Mouse (Mus musculus) kidney, embryonic 15.5 days (tissue): ENCODE measurements at regions not wholly inside any gene's neighbourhood (a gene's known extent, or its start where the extent isn't known, plus 50 kb on each side); places are given as distances from the start of the nearest gene placed in this dataset.

Experiments used
- ATAC-seq: fragments of 200-750 bp; cut with Nextera tagmentation; replicated peaks from 2 replicates; pipeline ENCODE4 v1.8.0; 2017; ENCODE audit warnings: moderate TSS enrichment; ENCODE audit not compliant: low FRiP score
- H3K27ac ChIP-seq: fragments of 300-500 bp; sonication (generic); 2 replicates; pipeline ENCODE4 v1.5.1; 2015; ENCODE audit warnings: mild to moderate bottlenecking, inconsistent platforms
- H3K27me3 ChIP-seq: fragments of 300-500 bp; sonication (generic); 2 replicates; pipeline ENCODE4 v1.6.1; 2015; ENCODE audit warnings: inconsistent platforms
- H3K36me3 ChIP-seq: fragments of 300-500 bp; sonication (generic); 2 replicates; pipeline ENCODE4 v1.6.1; 2015; ENCODE audit warnings: inconsistent platforms
- H3K4me1 ChIP-seq: fragments of 300-500 bp; sonication (generic); 2 replicates; pipeline ENCODE4 v1.6.1; 2015; ENCODE audit warnings: inconsistent platforms
- H3K4me2 ChIP-seq: fragments of 300-500 bp; sonication (generic); 2 replicates; pipeline ENCODE4 v1.6.1; 2015; ENCODE audit warnings: moderate library complexity, mild to moderate bottlenecking, inconsistent platforms
- H3K4me3 ChIP-seq: fragments of 300-500 bp; sonication (generic); replicated peaks from 2 replicates; pipeline ENCODE4 v1.5.1; 2015; ENCODE audit warnings: mild to moderate bottlenecking, inconsistent platforms
- H3K9ac ChIP-seq: fragments of 300-500 bp; sonication (generic); 2 replicates; pipeline ENCODE4 v1.6.1; 2015; ENCODE audit warnings: mild to moderate bottlenecking, inconsistent platforms
- H3K9me3 ChIP-seq: fragments of 300-500 bp; sonication (generic); replicated peaks from 2 replicates; pipeline ENCODE4 v1.6.1; 2016; ENCODE audit warnings: inconsistent platforms
- WGBS: fragments of 180-500 bp; shearing (Covaris S2); methylation state at CpG from one replicate; pipeline ENCODE4 v1.1.7; 2015; ENCODE audit warnings: mixed read lengths; 5-methylcytosine and 5-hydroxymethylcytosine counted together

DNA sequence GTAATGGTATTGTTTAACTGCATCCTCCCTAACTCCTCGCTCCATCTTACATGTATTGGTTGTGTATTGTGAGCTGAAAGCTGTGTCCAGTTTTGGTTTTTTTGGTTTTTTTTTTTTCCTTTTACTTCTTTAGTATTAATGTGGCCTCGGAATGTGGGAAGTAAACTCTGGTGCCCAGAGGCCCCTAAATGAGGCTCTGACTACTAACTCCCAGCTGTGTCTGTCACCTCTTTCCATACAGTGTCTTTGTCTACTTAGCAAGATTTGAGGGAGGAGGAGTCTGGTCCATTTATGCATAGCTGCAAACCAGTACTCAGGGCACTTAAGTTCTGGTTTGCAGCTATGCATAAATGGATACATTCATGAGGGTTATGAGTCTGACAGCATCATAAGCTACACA is 181.9 kb downstream of the Hlx start:
- WGBS: 88% methylated on average over 2 of the region's 2 CpGs
- H3K4me3 ChIP-seq: no peak overlapping the region

DNA sequence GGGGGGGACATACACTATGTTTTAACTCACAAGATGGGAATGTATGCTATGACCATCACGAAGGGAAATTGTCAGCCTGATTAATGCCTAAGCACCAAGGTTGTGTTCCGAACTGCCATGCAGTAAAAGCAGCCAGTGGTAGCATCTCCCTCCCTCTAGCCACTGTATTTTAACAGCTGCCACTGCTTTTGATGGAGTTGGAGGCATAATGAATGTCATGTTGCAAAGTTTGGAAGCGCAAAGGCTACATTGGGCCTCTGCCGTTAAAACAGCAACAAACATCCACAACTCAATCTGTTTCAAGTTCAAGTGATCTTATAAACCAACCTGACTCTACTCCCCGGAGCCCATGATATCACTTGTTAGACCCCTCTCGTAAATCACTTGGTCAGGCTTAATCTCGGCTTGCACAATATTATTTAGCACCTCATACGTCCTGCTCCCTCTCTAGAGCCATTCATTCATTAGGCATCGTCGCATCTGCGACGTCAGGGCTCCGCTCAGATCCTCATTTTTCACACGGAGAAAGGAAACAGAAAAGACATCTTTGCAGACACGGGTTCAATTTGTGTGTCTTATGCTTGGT is 184.7 kb downstream of the Hlx start:
- H3K4me1 ChIP-seq: no peaks in the 10 kb centered on the region
- no peak for ATAC-seq
- peaks cover 62% of the 10 kb centered on the region for H3K27me3 ChIP-seq
- H3K36me3 ChIP-seq: no peaks in the 10 kb centered on the region
- H3K4me3 ChIP-seq: no peak overlapping the region
- WGBS: 41% methylated on average over 15 of the region's 15 CpGs
- H3K9me3 ChIP-seq: no peaks in the 10 kb centered on the region
- no peak overlapping the region for H3K4me2 ChIP-seq
- H3K27ac ChIP-seq: no peak overlapping the region
- no peak overlapping the region for H3K9ac ChIP-seq

More for the DNA sequence above, 181.9 kb downstream of the Hlx start:
- no peak overlapping the region for H3K27ac ChIP-seq
- peaks cover 58% of the 10 kb centered on the region for H3K27me3 ChIP-seq
- ATAC-seq: no peak
- H3K9me3 ChIP-seq: no peaks in the 10 kb centered on the region
- H3K9ac ChIP-seq: no peak overlapping the region
- H3K4me2 ChIP-seq: no peak overlapping the region
- no peaks in the 10 kb centered on the region for H3K4me1 ChIP-seq
- no peaks in the 10 kb centered on the region for H3K36me3 ChIP-seq

DNA sequence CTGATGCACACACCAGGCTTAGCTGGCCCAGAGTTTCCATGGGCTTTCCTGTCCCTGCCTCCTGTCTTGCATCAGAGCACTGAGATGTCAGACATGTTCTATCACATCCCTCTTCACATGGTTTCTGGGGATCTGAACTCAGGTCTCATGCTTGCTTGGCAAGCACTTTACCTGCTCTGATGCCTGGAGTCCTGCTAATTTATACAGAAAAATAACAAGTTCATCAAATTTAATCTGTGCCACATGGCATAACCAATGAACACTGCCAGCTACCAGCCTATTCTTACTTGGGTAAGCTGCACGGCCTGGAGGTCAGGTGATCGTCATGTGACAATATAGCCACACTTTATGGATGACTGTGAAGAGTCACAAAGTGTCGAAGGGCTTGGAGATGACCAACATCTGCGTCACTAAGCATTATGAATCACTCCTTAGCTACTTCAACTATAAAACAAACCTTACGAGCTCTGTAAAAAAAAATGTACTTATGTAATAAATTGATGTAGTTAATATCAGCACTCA is 186.2 kb downstream of the Hlx start:
- no peaks in the 10 kb centered on the region for H3K36me3 ChIP-seq
- H3K27me3 ChIP-seq: peaks cover 53% of the 10 kb centered on the region
- no peak overlapping the region for H3K9ac ChIP-seq
- no peak overlapping the region for H3K27ac ChIP-seq
- ATAC-seq: no peak
- H3K4me3 ChIP-seq: no peak overlapping the region
- H3K4me1 ChIP-seq: no peaks in the 10 kb centered on the region
- no peaks in the 10 kb centered on the region for H3K9me3 ChIP-seq
- 86% methylated on average over 5 of the region's 5 CpGs for WGBS
- H3K4me2 ChIP-seq: no peak overlapping the region

DNA sequence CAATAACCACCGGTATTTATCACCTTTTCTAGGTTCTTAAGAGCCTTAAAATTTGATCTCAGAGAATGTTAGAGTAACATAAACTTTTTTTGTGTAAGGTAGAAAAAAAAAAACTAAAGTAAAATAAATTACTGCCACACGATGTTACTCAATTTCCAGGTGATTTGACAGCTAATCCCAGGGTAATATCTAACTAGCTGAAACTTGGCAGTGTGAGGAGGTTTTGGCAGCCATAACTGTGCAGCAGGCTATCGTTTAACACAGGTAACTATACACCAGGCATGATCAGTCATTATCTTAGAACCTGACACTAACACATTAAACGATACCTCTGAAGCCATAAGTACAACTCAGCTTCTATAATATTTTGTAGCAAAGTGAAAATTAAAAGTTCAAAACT is 187.3 kb downstream of the Hlx start:
- H3K27me3 ChIP-seq: peaks cover 46% of the 10 kb centered on the region
- H3K4me3 ChIP-seq: no peak overlapping the region
- WGBS: 62% methylated on average over 4 of the region's 4 CpGs
- no peaks in the 10 kb centered on the region for H3K4me1 ChIP-seq
- no peak overlapping the region for H3K4me2 ChIP-seq
- H3K27ac ChIP-seq: no peak overlapping the region
- H3K36me3 ChIP-seq: no peaks in the 10 kb centered on the region
- H3K9me3 ChIP-seq: no peaks in the 10 kb centered on the region
- no peak for ATAC-seq
- no peak overlapping the region for H3K9ac ChIP-seq

DNA sequence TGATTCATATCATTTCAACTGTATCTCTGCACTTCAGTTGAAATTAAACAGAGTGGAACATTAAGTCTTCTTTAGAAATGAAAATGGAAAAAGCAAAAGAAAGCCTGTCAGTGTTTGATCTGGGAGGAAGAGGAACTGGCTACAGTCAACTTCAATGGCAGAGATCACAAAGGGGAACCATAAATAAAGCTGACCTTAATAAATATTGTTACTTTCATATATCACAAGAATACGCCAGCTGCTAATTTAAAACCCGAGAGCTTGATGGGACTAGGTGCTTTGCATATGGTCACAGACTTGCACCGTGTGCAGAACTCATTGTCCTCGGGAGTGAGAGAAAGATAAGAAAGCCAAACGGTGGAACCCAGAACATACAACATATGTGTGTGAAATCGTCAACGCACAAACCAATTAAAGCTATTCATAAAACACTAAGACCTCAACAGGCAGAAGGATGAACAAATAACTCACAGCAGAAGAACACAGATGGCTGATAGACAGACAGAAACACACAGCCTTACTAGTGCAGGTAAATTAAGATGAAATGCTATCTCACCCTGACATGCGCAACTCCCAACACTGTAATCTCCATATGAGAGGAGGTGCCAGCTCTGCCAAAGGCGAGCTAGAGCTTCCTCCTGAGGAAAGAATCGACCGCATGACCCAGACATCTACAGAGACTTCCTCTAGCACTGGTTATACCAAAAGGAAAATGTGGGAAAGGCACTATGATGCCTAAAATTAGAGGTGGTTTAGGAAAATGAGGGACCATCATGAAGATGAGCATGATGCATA is 189.9 kb downstream of the Hlx start:
- Histone ChIP-seq H3K9me3 (no peaks in the 10 kb centered on the region), H3K27ac (no peak overlapping the region), H3K36me3 (no peaks in the 10 kb centered on the region), H3K9ac (no peak overlapping the region), H3K4me2 (no peak overlapping the region), H3K27me3 (peaks cover 44% of the 10 kb centered on the region), H3K4me1 (no peaks in the 10 kb centered on the region), H3K4me3 (no peak overlapping the region)
- 75% methylated on average over 11 of the region's 11 CpGs for WGBS
- no peak for ATAC-seq

DNA sequence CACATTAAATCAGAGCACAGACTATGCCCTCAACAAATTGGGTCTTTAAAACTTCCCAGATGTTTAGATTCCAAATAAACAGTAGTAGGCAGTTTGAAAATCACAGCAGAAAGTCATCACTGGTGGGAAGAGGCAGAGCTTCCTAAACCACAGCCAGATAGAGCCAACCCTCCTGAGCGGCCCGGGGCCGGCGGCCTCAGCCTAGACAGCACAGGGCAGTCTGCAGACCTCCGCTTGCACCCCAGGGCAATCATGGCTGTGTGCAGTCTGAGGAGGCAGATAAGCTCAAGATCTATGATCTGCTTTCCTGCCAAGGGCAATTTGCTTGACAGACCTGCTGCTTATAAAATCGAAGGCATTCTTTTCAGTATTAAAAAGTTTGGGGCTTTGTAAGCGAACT is 192.6 kb downstream of the Hlx start:
- no peaks in the 10 kb centered on the region for H3K4me1 ChIP-seq
- no peak overlapping the region for H3K4me3 ChIP-seq
- H3K27ac ChIP-seq: no peak overlapping the region
- H3K27me3 ChIP-seq: peaks cover 52% of the 10 kb centered on the region
- ATAC-seq: no peak
- H3K36me3 ChIP-seq: no peaks in the 10 kb centered on the region
- WGBS: 65% methylated on average over 7 of the region's 7 CpGs
- no peak overlapping the region for H3K9ac ChIP-seq
- H3K4me2 ChIP-seq: no peak overlapping the region
- no peaks in the 10 kb centered on the region for H3K9me3 ChIP-seq

DNA sequence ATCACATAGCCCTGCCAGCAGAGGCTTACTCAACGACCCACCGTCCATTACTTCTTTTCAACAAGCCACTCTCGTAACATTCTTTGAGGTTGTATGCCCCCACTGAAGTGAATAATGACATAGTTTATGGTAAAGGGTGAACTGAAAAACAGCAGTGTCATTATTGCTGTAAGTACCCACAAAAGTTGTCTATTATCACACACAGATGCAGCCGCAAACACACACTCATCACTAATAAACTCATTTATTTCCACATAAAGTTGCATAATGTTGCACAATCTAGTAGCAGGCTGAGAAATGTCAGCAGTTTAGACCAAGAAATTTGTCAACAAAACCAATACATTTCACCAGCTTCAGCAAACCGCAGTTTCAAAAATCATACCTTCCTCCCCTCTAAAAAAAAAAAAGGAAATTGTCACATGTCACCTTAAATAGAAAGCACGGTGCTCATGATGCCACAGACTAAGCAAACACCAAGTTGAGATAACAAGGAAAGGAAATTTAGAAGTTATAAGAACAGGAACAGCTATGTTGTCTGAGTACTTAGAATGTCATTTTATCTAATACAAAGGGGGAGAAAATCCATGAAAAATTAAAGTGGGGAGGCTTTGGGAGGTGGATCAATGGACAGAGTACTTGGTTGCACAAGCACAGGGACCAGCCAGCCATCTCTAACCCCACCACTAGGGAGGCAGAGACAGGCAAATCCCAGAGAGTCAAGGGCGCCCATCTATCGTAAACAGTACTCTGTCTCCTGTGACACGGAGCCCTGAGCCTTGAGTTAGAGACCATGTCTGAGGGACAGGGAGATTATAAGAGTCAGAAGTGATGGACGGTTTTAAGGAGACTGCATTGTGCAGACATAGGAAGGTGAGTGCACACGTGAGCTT is 195.9 kb downstream of the Hlx start:
- H3K9me3 ChIP-seq: no peaks in the 10 kb centered on the region
- 78% methylated on average over 11 of the region's 11 CpGs for WGBS
- H3K36me3 ChIP-seq: no peaks in the 10 kb centered on the region
- no peak for ATAC-seq
- no peak overlapping the region for H3K4me3 ChIP-seq
- H3K4me2 ChIP-seq: no peak overlapping the region
- H3K27me3 ChIP-seq: peaks cover 51% of the 10 kb centered on the region
- H3K9ac ChIP-seq: no peak overlapping the region
- H3K27ac ChIP-seq: no peak overlapping the region
- H3K4me1 ChIP-seq: peaks cover 13% of the 10 kb centered on the region

DNA sequence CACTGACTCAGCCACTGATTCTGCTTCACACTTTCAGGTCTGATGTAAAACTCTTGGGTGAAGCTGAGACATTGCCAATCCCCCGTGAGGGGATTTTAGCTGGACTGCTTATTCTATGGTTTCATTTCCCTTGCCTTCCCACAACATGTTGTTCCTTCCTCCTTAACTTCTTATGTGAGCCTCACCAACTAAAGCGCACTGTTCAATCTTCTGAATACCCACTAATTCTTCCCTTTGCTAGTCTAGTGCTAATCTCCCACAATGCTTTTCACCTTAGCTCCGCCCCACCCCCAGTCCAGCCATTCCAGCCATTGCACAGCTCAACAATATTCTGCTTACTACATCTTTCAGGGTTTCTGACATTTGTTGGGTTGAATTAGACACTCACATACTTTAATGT is 196.7 kb downstream of the Hlx start:
- Histone ChIP-seq H3K27ac (no peak overlapping the region), H3K4me3 (no peak overlapping the region), H3K4me2 (no peak overlapping the region), H3K9me3 (no peaks in the 10 kb centered on the region), H3K9ac (no peak overlapping the region), H3K4me1 (peaks cover 13% of the 10 kb centered on the region), H3K36me3 (no peaks in the 10 kb centered on the region), H3K27me3 (peaks cover 57% of the 10 kb centered on the region)
- no peak for ATAC-seq
- 95% methylated on average over 3 of the region's 3 CpGs for WGBS

DNA sequence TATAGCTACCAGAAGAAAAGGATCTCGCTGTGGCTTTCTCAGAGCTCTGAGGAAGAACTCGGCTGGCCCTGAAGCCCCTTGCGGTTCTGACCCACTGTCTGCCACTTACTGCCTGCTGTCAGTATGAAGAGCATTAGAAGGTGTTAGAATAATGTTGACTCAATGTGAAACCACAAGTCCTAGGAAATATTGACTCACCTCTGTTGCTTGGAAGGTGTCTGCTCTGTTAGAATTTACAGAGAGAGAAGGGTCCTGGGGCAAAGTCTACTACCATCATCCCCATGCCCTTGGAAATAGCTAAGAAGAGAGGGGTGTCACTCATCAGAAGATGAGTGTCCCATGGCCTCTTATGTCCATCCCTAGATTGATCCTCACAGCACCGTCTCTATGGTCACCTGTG is 197.9 kb downstream of the Hlx start:
- Histone ChIP-seq H3K27me3 (peaks cover 66% of the 10 kb centered on the region), H3K4me1 (peaks cover 13% of the 10 kb centered on the region), H3K9ac (no peak overlapping the region), H3K4me3 (no peak overlapping the region), H3K36me3 (no peaks in the 10 kb centered on the region), H3K9me3 (no peaks in the 10 kb centered on the region), H3K27ac (no peak overlapping the region), H3K4me2 (no peak overlapping the region)
- ATAC-seq: no peak
- WGBS: 92% methylated on average over 4 of the region's 4 CpGs

DNA sequence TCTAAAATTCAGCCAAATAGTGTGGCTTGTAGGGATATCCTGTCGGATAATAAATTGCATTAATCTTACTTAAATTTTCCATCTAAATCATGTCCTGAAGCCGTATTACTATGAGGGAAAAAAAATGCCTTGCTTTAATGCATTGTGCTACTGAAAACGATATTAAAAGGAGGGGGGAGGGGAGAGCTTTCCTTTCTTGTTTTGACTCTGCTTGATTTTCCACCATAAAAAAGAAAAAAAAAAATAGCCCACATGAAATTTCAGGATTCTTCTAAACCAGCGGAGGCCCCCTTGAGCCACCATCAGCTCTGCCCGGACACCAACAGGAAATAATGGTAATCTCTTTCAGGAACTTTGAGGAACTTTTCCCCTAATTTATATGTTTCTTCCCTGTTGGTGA is 198.5 kb downstream of the Hlx start:
- 25% methylated on average over 5 of the region's 5 CpGs for WGBS

DNA sequence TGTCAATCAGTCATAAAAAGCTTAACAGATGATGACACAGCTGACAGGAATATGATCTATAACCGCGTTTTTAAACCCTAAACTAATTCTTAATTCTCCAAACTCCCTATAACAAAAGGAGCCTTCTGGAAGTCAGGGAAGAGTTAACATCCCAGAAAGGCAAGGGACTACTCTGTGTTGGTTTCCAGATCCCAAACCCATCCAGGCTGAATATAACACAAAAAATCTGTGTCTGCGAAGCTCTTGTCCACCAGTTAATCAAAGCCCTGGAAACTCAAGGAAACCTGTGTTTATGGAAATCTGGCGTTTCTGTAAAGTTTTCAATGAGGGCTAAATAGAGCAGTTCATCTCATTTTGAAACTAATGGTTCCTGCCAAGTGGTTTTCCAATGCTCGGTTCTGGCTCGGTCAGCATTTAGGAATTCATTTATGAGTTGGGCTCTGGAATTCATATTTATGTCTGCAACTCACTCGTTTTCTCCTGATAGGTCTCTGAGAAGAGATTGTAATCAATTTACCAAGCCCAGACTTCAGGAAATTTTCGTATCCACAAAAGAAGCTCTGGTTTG is 199.8 kb downstream of the Hlx start:
- Histone ChIP-seq H3K9me3 (no peaks in the 10 kb centered on the region), H3K36me3 (no peaks in the 10 kb centered on the region), H3K4me1 (peaks cover 13% of the 10 kb centered on the region), H3K4me3 (no peak overlapping the region), H3K27ac (no peak overlapping the region), H3K9ac (no peak overlapping the region), H3K27me3 (peaks cover 58% of the 10 kb centered on the region), H3K4me2 (no peak overlapping the region)
- WGBS: 70% methylated on average over 8 of the region's 8 CpGs
- no peak for ATAC-seq

More for the DNA sequence above, 198.5 kb downstream of the Hlx start:
- no peak overlapping the region for H3K4me2 ChIP-seq
- H3K9ac ChIP-seq: no peak overlapping the region
- H3K4me1 ChIP-seq: peaks cover 13% of the 10 kb centered on the region
- H3K27ac ChIP-seq: no peak overlapping the region
- ATAC-seq: no peak
- H3K4me3 ChIP-seq: no peak overlapping the region
- no peaks in the 10 kb centered on the region for H3K36me3 ChIP-seq
- no peaks in the 10 kb centered on the region for H3K9me3 ChIP-seq
- H3K27me3 ChIP-seq: peaks cover 62% of the 10 kb centered on the region
